Mouse (Mus musculus) erythroblast, embryonic 14.5 days (primary cell): ENCODE measurements around the gene BC025920. TPM values are rescaled to one million over a fixed set of nuclear protein-coding genes. Genes with fewer than 3 reads are reported as not detected.
A peak's percentile ranks its signal among the peaks of the same experiment; 100 is the strongest.
"Not testable (repeated sequence)": the region's sequence is repeated elsewhere in the genome, so short reads cannot be mapped to it uniquely, and the experiment has no call there.

Source experiments
- H3K27me3 ChIP-seq: 2 replicates; pipeline ENCODE4 v1.6.1; 2012; ENCODE audit warnings: inconsistent platforms; ENCODE audit not compliant: control insufficient read depth
- H3K36me3 ChIP-seq: 2 replicates; pipeline ENCODE4 v1.6.1; 2012; ENCODE audit warnings: mild to moderate bottlenecking, inconsistent platforms; ENCODE audit not compliant: control insufficient read depth
- H3K4me1 ChIP-seq: 2 replicates; pipeline ENCODE4 v1.6.1; 2012; ENCODE audit warnings: inconsistent platforms; ENCODE audit not compliant: control insufficient read depth
- H3K4me3 ChIP-seq: replicated peaks from 2 replicates; pipeline ENCODE3; 2012; ENCODE audit warnings: moderate library complexity, mild to moderate bottlenecking, inconsistent platforms
- H3K9me3 ChIP-seq: 2 replicates; pipeline ENCODE4 v1.6.1; 2012; ENCODE audit warnings: low read length, inconsistent platforms, mixed read lengths; ENCODE audit not compliant: control insufficient read depth
- GATA1 ChIP-seq: IDR thresholded peaks from 2 replicates; pipeline ENCODE4 v1.6.1; 2012; ENCODE audit warnings: low read length, inconsistent platforms, mixed read lengths
- TAL1 ChIP-seq: IDR thresholded peaks from 3 replicates; pipeline ENCODE4 v1.6.1; 2012; ENCODE audit warnings: low read length, inconsistent platforms, mixed read lengths
- polyA plus RNA-seq: library from polyadenylated mRNA; stranded (reverse); fragments of >175 nt; gene quantifications from 2 replicates; pipeline ENCODE4 v1.2.3, GENCODE M21; 2012

The BC025920 gene
- polyA plus RNA-seq, 1 experiment = 0.07 TPM

- peaks cover 4% of the 10 kb centered on the region for H3K27me3 ChIP-seq
- H3K4me1 ChIP-seq = peaks cover 32% of the 10 kb centered on the region
- no peaks in the 10 kb centered on the region for H3K36me3 ChIP-seq
- H3K9me3 ChIP-seq = no peaks in the 10 kb centered on the region
- H3K4me3 ChIP-seq = peak overlapping the region; percentile 63
- no peak for TF ChIP-seq GATA1
- no peak for TF ChIP-seq TAL1
Measured at GRCm38 (mm10) chr10:81633253-81634099, 27.4 kb downstream of the BC025920 start.

- no peak overlapping the region for H3K4me3 ChIP-seq
- H3K9me3 ChIP-seq = no peaks in the 10 kb centered on the region
- H3K4me1 ChIP-seq = peaks cover 30% of the 10 kb centered on the region
- H3K27me3 ChIP-seq = peaks cover 4% of the 10 kb centered on the region
- TF ChIP-seq GATA1 (no peak), TAL1 (no peak)
- no peaks in the 10 kb centered on the region for H3K36me3 ChIP-seq
Measured at GRCm38 (mm10) chr10:81636338-81636737, 30.3 kb downstream of the BC025920 start.

- Histone ChIP-seq H3K36me3 (no peaks in the 10 kb centered on the region), H3K4me3 (no peak overlapping the region), H3K27me3 (peaks cover 4% of the 10 kb centered on the region), H3K9me3 (no peaks in the 10 kb centered on the region), H3K4me1 (peaks cover 41% of the 10 kb centered on the region)
- no peak for TF ChIP-seq TAL1
- no peak for TF ChIP-seq GATA1
Measured at GRCm38 (mm10) chr10:81638101-81638500, 32.0 kb downstream of the BC025920 start.

GRCm38 (mm10) chr10:81640825-81641224 is 34.8 kb downstream of the BC025920 start:
- not testable (repeated sequence) for H3K9me3 ChIP-seq, H3K36me3 ChIP-seq, H3K4me3 ChIP-seq, H3K27me3 ChIP-seq
- H3K4me1 ChIP-seq = peaks cover 44% of the 10 kb centered on the region

GRCm38 (mm10) chr10:81641566-81641965 is 35.5 kb downstream of the BC025920 start:
- Histone ChIP-seq H3K4me3 (no peak overlapping the region), H3K9me3 (no peaks in the 10 kb centered on the region), H3K4me1 (peaks cover 37% of the 10 kb centered on the region), H3K36me3 (no peaks in the 10 kb centered on the region), H3K27me3 (peaks cover 2% of the 10 kb centered on the region; the same call in 1 of the 2 replicates)
- TF ChIP-seq GATA1 (no peak), TAL1 (no peak)

DNA sequence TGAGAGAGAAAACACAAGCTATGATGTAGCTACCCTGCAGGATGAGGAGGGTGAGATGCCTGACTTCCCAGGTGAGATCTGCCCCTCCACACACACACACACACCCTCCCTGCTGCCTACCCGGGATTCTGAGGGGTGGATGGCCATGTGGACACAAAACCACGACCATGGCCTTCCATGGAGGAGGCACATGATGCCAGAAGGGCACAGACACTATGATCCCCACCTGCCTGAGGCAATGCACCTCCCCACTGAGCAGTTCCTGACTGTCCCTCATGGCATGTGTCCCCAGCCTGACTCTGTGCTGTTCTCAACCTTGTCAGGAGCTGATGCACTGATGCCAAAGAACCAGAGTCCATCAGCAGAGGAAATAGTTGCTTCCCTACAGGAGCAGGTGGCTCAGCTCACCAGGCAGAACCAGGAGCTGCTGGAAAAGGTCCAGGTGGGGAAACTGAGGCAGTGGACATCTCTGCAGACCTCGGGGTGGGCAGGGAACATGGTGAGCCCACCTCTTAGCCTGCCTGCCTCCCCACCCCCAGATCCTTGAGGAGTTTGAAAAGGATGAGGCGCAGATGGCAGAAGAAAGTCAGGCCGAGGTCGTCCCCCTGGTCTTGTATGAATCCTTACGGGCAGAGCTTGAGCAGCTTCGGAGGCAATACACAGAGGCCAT is 36.0 kb downstream of the BC025920 start:
- TF ChIP-seq TAL1 = no peak
- no peak for TF ChIP-seq GATA1
- Histone ChIP-seq H3K9me3 (no peaks in the 10 kb centered on the region), H3K4me3 (peak overlapping the region; percentile 79), H3K4me1 (peaks cover 37% of the 10 kb centered on the region), H3K36me3 (no peaks in the 10 kb centered on the region), H3K27me3 (peaks cover 2% of the 10 kb centered on the region; the same call in 1 of the 2 replicates)

DNA sequence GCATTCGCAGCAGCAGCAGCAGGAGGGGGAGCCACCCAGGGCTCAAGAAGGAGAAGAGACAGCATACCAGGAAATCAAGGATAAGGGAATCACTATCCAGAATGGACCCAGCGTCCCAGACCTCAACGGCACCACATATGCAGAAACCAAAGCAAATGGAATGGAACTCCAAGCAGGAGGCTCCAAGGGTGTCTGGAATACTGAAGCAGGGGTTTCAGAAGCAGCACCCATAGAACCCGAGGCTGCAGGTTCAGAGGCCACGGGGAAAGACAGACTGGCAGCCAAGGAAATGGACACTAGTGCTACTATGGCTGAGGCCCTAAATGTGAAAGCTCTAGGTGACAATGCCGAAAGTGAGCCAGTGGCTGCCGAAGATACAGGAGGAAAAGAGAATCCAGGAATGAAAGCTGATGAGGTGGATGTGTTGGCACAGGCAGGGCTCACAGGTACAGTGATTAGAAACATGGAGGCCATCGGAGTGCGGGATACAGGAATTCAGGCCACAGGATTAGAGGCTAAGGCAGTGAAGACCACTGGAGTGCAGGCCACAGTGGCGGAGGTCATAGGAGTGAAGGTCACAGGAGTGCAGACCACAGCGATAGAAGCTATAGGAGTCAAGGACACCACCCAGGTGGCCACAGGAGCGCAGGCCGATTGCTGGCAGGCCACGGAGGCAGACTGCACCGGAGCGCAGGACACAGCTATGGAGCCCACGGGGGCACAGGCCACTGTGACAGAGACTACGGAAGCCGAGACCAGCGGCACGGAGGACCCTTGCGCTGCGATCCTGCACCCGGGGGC is 36.8 kb downstream of the BC025920 start:
- no peaks in the 10 kb centered on the region for H3K36me3 ChIP-seq
- peaks cover 38% of the 10 kb centered on the region for H3K4me1 ChIP-seq
- peak overlapping the region; percentile 79 for H3K4me3 ChIP-seq

GRCm38 (mm10) chr10:81643449-81644055 is 37.5 kb downstream of the BC025920 start:
- H3K4me1 ChIP-seq = peaks cover 41% of the 10 kb centered on the region
- H3K4me3 ChIP-seq = peak overlapping the region; percentile 79
- H3K9me3 ChIP-seq = no peaks in the 10 kb centered on the region
- H3K27me3 ChIP-seq = no peaks in the 10 kb centered on the region
- H3K36me3 ChIP-seq = no peaks in the 10 kb centered on the region
- TF ChIP-seq GATA1 = no peak
- TF ChIP-seq TAL1 = no peak

More for the DNA sequence above, 36.8 kb downstream of the BC025920 start:
- TF ChIP-seq GATA1 (no peak), TAL1 (no peak)
- Histone ChIP-seq H3K27me3 (peaks cover 2% of the 10 kb centered on the region; the same call in 1 of the 2 replicates), H3K9me3 (no peaks in the 10 kb centered on the region)
